Mouse (Mus musculus) bone marrow, adult 2 months (tissue): Measurements from ENCODE around the gene Dstyk. TPM values are rescaled to one million over a fixed set of nuclear protein-coding genes. Genes with fewer than 3 reads are reported as not detected.

Experiments
- H3K27ac ChIP-seq: fragments of 200-500 bp; 2 replicates; pipeline ENCODE4 v1.5.1; 2012; ENCODE audit warnings: low read depth, mild to moderate bottlenecking, control low read depth, inconsistent platforms, low read length; ENCODE audit not compliant: control insufficient read depth, poor library complexity, insufficient read depth
- H3K4me1 ChIP-seq: fragments of 200-500 bp; 2 replicates; pipeline ENCODE4 v1.6.1; 2011; ENCODE audit warnings: low read length; ENCODE audit not compliant: control insufficient read depth, insufficient read depth
- H3K4me3 ChIP-seq: fragments of 200-500 bp; replicated peaks from 2 replicates; pipeline ENCODE3; 2011; ENCODE audit warnings: mild to moderate bottlenecking, low read depth, low read length, control low read depth; ENCODE audit not compliant: control insufficient read depth
- CTCF ChIP-seq: fragments of 200-500 bp; IDR thresholded peaks from 2 replicates; pipeline ENCODE4 v1.5.1; 2011; ENCODE audit warnings: low read length, control low read depth; ENCODE audit not compliant: control insufficient read depth, insufficient read depth
- POLR2A ChIP-seq: fragments of 200-500 bp; IDR thresholded peaks from 2 replicates; pipeline ENCODE4 v1.6.1; 2011; ENCODE audit warnings: low read depth, mild to moderate bottlenecking, control low read depth, low read length, borderline replicate concordance; ENCODE audit not compliant: control insufficient read depth
- WGBS: fragments of 180-500 bp; shearing (Covaris S2); methylation state at CpG from one replicate; pipeline ENCODE4 v1.1.7; 2018; 5-methylcytosine and 5-hydroxymethylcytosine counted together
- polyA plus RNA-seq: library from polyadenylated mRNA; stranded (reverse); fragments of >200 nt; gene quantifications from 2 replicates; pipeline ENCODE4 v1.2.4, GENCODE M21; 2011; ENCODE audit warnings: low replicate concordance; ENCODE audit not compliant: missing spikeins, insufficient read depth, insufficient read length

The Dstyk gene
- polyA plus RNA-seq, 1 experiment, result 13.7 TPM

- WGBS, result 66% methylated on average over 8 of the region's 8 CpGs
- peaks cover 2% of the 10 kb centered on the region; the same call in 1 of the 2 replicates for H3K4me1 ChIP-seq
- H3K4me3 ChIP-seq, result no peak overlapping the region
- no peak overlapping the region for H3K27ac ChIP-seq
- TF ChIP-seq POLR2A (no peak), CTCF (no peak)
Observed at GRCm38 (mm10) chr1:132384001-132384554, 33.3 kb upstream of the Dstyk start.

GRCm38 (mm10) chr1:132385266-132385665 lies 32.1 kb upstream of the Dstyk start:
- H3K4me1 ChIP-seq, result peaks cover 2% of the 10 kb centered on the region; the same call in 1 of the 2 replicates
- WGBS, result 83% methylated on average over 14 of the region's 14 CpGs
- no peak overlapping the region for H3K4me3 ChIP-seq
- H3K27ac ChIP-seq, result no peak overlapping the region
- TF ChIP-seq POLR2A (no peak), CTCF (no peak)

- Histone ChIP-seq H3K27ac (no peak overlapping the region), H3K4me3 (no peak overlapping the region), H3K4me1 (peaks cover 2% of the 10 kb centered on the region; the same call in 1 of the 2 replicates)
- TF ChIP-seq CTCF, result no peak
- no peak for TF ChIP-seq POLR2A
- 78% methylated on average over 4 of the region's 4 CpGs for WGBS
Observed at GRCm38 (mm10) chr1:132385711-132386110, 31.6 kb upstream of the Dstyk start.

GRCm38 (mm10) chr1:132386266-132386665 lies 31.1 kb upstream of the Dstyk start:
- Histone ChIP-seq H3K4me1 (peaks cover 2% of the 10 kb centered on the region; the same call in 1 of the 2 replicates), H3K27ac (no peak overlapping the region), H3K4me3 (no peak overlapping the region)
- TF ChIP-seq CTCF, result no peak
- TF ChIP-seq POLR2A, result no peak
- 94% methylated on average over 4 of the region's 4 CpGs for WGBS

- TF ChIP-seq POLR2A (no peak), CTCF (no peak)
- H3K4me1 ChIP-seq, result no peaks in the 10 kb centered on the region; the same call in 1 of the 2 replicates
- peak overlapping the region; percentile 65 for H3K27ac ChIP-seq
- peak overlapping the region; percentile 56 for H3K4me3 ChIP-seq
- 24% methylated on average over 4 of the region's 4 CpGs for WGBS
Observed at GRCm38 (mm10) chr1:132387943-132388342, 29.4 kb upstream of the Dstyk start.

GRCm38 (mm10) chr1:132388813-132389803 lies 28.2 kb upstream of the Dstyk start:
- Histone ChIP-seq H3K4me1 (no peaks in the 10 kb centered on the region; the same call in 1 of the 2 replicates), H3K27ac (peak overlapping the region; percentile 86), H3K4me3 (peak overlapping the region; percentile 70)
- 48% methylated on average over 8 of the region's 8 CpGs for WGBS
- TF ChIP-seq CTCF (no peak), POLR2A (no peak)

GRCm38 (mm10) chr1:132389886-132390585 lies 27.3 kb upstream of the Dstyk start:
- WGBS, result 34% methylated on average over 15 of the region's 15 CpGs
- no peaks in the 10 kb centered on the region for H3K4me1 ChIP-seq
- peak overlapping the region; percentile 86 for H3K27ac ChIP-seq
- TF ChIP-seq POLR2A (peak; percentile 54; the same call in 1 of the 2 replicates), CTCF (peak; percentile 77)
- H3K4me3 ChIP-seq, result peak overlapping the region; percentile 73
